Mouse (Mus musculus) embryonic fibroblast, embryonic 13.5 days (primary cell): ENCODE measurements around the gene Zfp277.

Experiments used
- CTCF ChIP-seq: IDR thresholded peaks from 2 replicates; pipeline ENCODE4 v1.5.1; 2011; ENCODE audit warnings: mild to moderate bottlenecking, control low read depth, low read length, moderate library complexity, borderline replicate concordance; ENCODE audit not compliant: insufficient read depth
- POLR2A ChIP-seq: IDR thresholded peaks from 2 replicates; pipeline ENCODE4 v1.6.1; 2011; ENCODE audit warnings: low read depth, mild to moderate bottlenecking, control low read depth, low read length, moderate library complexity

DNA sequence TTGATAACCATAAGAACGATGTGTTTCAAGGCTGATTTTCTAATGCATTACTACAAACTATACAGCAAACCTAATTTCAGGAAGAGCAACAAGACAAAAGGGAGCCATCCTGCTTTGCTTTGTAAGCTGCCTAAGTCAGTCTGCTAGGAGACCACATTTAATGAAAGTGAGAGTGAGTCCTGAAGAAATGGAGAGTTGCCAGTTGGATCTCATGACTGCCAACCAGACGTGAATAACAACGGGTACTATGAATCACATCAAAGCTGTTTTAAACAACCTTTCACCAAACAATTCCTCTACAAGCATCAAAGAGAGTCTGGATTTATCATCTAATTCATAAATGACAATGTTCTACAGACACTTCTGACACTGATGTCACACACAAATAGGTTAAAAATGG lies 11.6 kb downstream of the Zfp277 start:
- TF ChIP-seq CTCF (no peak), POLR2A (no peak)
